Mouse (Mus musculus) heart, adult 2 months (tissue): ENCODE measurements around the gene Bcar3.

Experiments
- CTCF ChIP-seq: fragments of 200-600 bp; IDR thresholded peaks from 2 replicates; pipeline ENCODE4 v1.8.1; 2022; ENCODE audit warnings: antibody characterized with exemption, mild to moderate bottlenecking, moderate library complexity
- POLR2A ChIP-seq: fragments of 200-500 bp; IDR thresholded peaks from 2 replicates; pipeline ENCODE4 v1.6.1; 2011; ENCODE audit warnings: mild to moderate bottlenecking, low read depth, low read length, control low read depth; ENCODE audit not compliant: insufficient read depth

DNA sequence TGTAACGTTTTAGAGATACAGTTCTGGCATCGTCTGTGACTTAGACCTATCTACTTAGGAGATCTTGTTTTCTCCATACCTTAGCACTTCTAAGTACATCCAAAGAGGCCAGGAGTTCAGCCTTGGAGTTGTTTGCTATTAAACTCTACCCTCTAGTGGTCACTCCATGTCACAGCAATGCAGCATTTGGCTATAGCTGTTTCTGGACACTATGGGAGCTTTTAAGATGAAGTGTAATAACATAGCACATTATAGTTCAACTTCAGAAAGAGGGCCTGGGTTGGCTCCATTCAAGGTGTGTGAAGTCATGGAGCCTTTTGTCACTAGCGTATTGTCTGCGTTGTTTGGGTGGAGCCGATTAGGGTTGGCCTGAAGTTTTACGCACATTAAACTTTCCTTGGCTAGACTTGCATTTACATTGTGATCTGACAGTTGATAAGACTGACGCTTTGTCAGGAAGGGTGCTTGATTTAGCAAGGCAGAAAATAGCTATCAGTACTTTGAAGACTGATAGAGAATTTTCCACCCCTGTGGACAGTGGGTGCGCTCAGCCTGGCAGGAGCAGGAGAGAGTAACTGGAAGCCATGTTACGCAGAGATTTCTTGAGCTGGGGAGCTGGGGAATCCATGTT, 172.3 kb downstream of the Bcar3 start:
- TF ChIP-seq CTCF, result no peak; the same call in 1 of the 2 replicates
- no peak for TF ChIP-seq POLR2A
